Mouse (Mus musculus): ENCODE data around the gene Srxn1.

The Srxn1 gene

GRCm38 (mm10) chr2:152089581-152089980 is 15.7 kb upstream of the Srxn1 start:
- DNase-seq (ENCODE audit: low spot score), result no peak

GRCm38 (mm10) chr2:152090486-152090885 is 14.8 kb upstream of the Srxn1 start:
- DNase-seq (ENCODE audit: low spot score), result no peak

GRCm38 (mm10) chr2:152091342-152092056 is 13.8 kb upstream of the Srxn1 start:
- DNase-seq (ENCODE audit: low spot score), result no peak

- no peak for DNase-seq (ENCODE audit: low spot score)
Measured at GRCm38 (mm10) chr2:152092927-152093326, 12.4 kb upstream of the Srxn1 start.

GRCm38 (mm10) chr2:152093356-152093792 is 11.9 kb upstream of the Srxn1 start:
- no peak for DNase-seq (ENCODE audit: low spot score)

- DNase-seq (ENCODE audit: low spot score), result no peak
Measured at GRCm38 (mm10) chr2:152094856-152095545, 10.3 kb upstream of the Srxn1 start.

GRCm38 (mm10) chr2:152096922-152097321 is 8.4 kb upstream of the Srxn1 start:
- DNase-seq (ENCODE audit: low spot score), result no peak

GRCm38 (mm10) chr2:152097916-152098315 is 7.4 kb upstream of the Srxn1 start:
- no peak for DNase-seq (ENCODE audit: low spot score)

- DNase-seq (ENCODE audit: low spot score), result no peak
Measured at GRCm38 (mm10) chr2:152099538-152099937, 5.8 kb upstream of the Srxn1 start.

- no peak for DNase-seq (ENCODE audit: low spot score)
Measured at GRCm38 (mm10) chr2:152101761-152102160, 3.6 kb upstream of the Srxn1 start.

- no peak for DNase-seq (ENCODE audit: low spot score)
Measured at GRCm38 (mm10) chr2:152102369-152102768, 2.9 kb upstream of the Srxn1 start.

GRCm38 (mm10) chr2:152104711-152105317 is 502 bp upstream of the Srxn1 start:
- DNase-seq (ENCODE audit: low spot score), result no peak

- DNase-seq (ENCODE audit: low spot score), result no peak
Measured at GRCm38 (mm10) chr2:152106225-152106595, 894 bp downstream of the Srxn1 start.

GRCm38 (mm10) chr2:152106597-152106996 is 1.3 kb downstream of the Srxn1 start:
- no peak for DNase-seq (ENCODE audit: low spot score)

GRCm38 (mm10) chr2:152108702-152109101 is 3.4 kb downstream of the Srxn1 start:
- no peak for DNase-seq (ENCODE audit: low spot score)

GRCm38 (mm10) chr2:152109386-152109785 is 4.1 kb downstream of the Srxn1 start:
- DNase-seq (ENCODE audit: low spot score), result no peak

- DNase-seq (ENCODE audit: low spot score), result no peak
Measured at GRCm38 (mm10) chr2:152111311-152111710, 6.0 kb downstream of the Srxn1 start.

- peak; percentile 82 for DNase-seq (ENCODE audit: low spot score)
Measured at GRCm38 (mm10) chr2:152111920-152112319, 6.6 kb downstream of the Srxn1 start.

GRCm38 (mm10) chr2:152112490-152112889 is 7.2 kb downstream of the Srxn1 start:
- no peak for DNase-seq (ENCODE audit: low spot score)

- DNase-seq (ENCODE audit: low spot score), result no peak
Measured at GRCm38 (mm10) chr2:152112970-152113369, 7.7 kb downstream of the Srxn1 start.

- no peak for DNase-seq (ENCODE audit: low spot score)
Measured at GRCm38 (mm10) chr2:152114057-152114975, 9.0 kb downstream of the Srxn1 start.

GRCm38 (mm10) chr2:152117694-152118093 is 12.4 kb downstream of the Srxn1 start:
- DNase-seq (ENCODE audit: low spot score), result no peak

Data from left cerebral cortex, adult 11 months (tissue).